Comparison of ENCODE assay signal across 8 mouse cellular contexts in genomic region chr16:23100099-23100575, GRCm38 (mm10). TPM values are rescaled to one million over a fixed set of nuclear protein-coding genes. Genes with fewer than 3 reads are reported as not detected.
A peak's percentile ranks its signal among the peaks of the same experiment; 100 is the strongest.
DNase-seq lines count a peak whose midpoint lies in the region; ATAC-seq and TF ChIP-seq lines count a peak whose summit lies in the region.

No protein-coding gene starts in this region.

- ATAC-seq in embryonic facial prominence, embryonic 14.5 days (ENCODE audit: low read depth), result peak; percentile 71; the same call in 1 of the 2 replicates
- peak; percentile 80 for ATAC-seq in intestine, embryonic 14.5 days (replicated peaks; ENCODE audit: low FRiP score, low TSS enrichment, low read depth)

- no peaks in the 10 kb centered on the region for H3K36me3 ChIP-seq in embryonic facial prominence, embryonic 14.5 days (ENCODE audit: control insufficient read depth, insufficient read depth, low read length)
- no peaks in the 10 kb centered on the region for H3K36me3 ChIP-seq in intestine, embryonic 14.5 days (ENCODE audit: control insufficient read depth, insufficient read depth, low read length)

- no peak for DNase-seq in lung, adult 2 months
- DNase-seq in lung, adult 18-20 months, result no peak
- DNase-seq in embryonic facial prominence, embryonic 14.5 days (ENCODE audit: low spot score), result peak; percentile 36
- peak; percentile 82 for DNase-seq in intestine, embryonic 14.5 days (ENCODE audit: low spot score)
- DNase-seq in lung, postnatal 14 days, result peak; percentile 17
- peak; percentile 74 for DNase-seq in testis, postnatal 10 days (ENCODE audit: low spot score)
- no peak for DNase-seq in right cerebral cortex, postnatal 25 days
- no peak for DNase-seq in left cerebral cortex, postnatal 25 days (ENCODE audit: low spot score in 2 of 2)

- WGBS in lung, adult 2 months, result 11% methylated on average over 9 of the region's 9 CpGs
- under 1% methylated on average over 8 of the region's 9 CpGs for WGBS in embryonic facial prominence, embryonic 14.5 days
- WGBS in intestine, embryonic 14.5 days, result 2% methylated on average over 9 of the region's 9 CpGs

- intact Hi-C loops in left cerebral cortex, postnatal 25 days (cut with DNase I), result no loop called here

- peaks cover 11% of the 10 kb centered on the region for H3K27me3 ChIP-seq in embryonic facial prominence, embryonic 14.5 days (replicated peaks; ENCODE audit: control insufficient read depth, insufficient read depth, low read length)
- H3K27me3 ChIP-seq in intestine, embryonic 14.5 days (replicated peaks; ENCODE audit: control insufficient read depth, insufficient read depth, low read length), result no peaks in the 10 kb centered on the region

- H3K4me3 ChIP-seq in lung, adult 2 months (replicated peaks; ENCODE audit: extremely low read depth, low read depth, low read length), result peak overlapping the region; percentile 19
- peak overlapping the region; percentile 33 for H3K4me3 ChIP-seq in embryonic facial prominence, embryonic 14.5 days (ENCODE audit: low read depth, low read length)
- H3K4me3 ChIP-seq in intestine, embryonic 14.5 days (ENCODE audit: low read depth, low read length), result peak overlapping the region; percentile 36

- H3K27ac ChIP-seq in embryonic facial prominence, embryonic 14.5 days (replicated peaks; ENCODE audit: low read depth, low read length), result no peak overlapping the region
- H3K27ac ChIP-seq in intestine, embryonic 14.5 days (ENCODE audit: low read depth), result peak overlapping the region; percentile 47; the same call in 1 of the 2 replicates

- TF ChIP-seq CTCF in lung, adult 2 months (IDR thresholded peaks at IDR 0.05; ENCODE audit: insufficient read depth, low read length), result no peak

- TF ChIP-seq POLR2A in lung, adult 2 months (IDR thresholded peaks at IDR 0.05; ENCODE audit: borderline replicate concordance, extremely low read depth, low read depth, low read length), result no peak

- H3K9ac ChIP-seq in embryonic facial prominence, embryonic 14.5 days (ENCODE audit: low read depth, low read length), result peak overlapping the region; percentile 44
- H3K9ac ChIP-seq in intestine, embryonic 14.5 days (ENCODE audit: low read length), result peak overlapping the region; percentile 52

- peak overlapping the region; percentile 54 for H3K4me2 ChIP-seq in embryonic facial prominence, embryonic 14.5 days (ENCODE audit: low read depth, low read length)
- peak overlapping the region; percentile 71 for H3K4me2 ChIP-seq in intestine, embryonic 14.5 days (ENCODE audit: low read length)

- H3K4me1 ChIP-seq in lung, adult 2 months (ENCODE audit: control insufficient read depth, insufficient read depth, low read length), result peaks cover 8% of the 10 kb centered on the region
- H3K4me1 ChIP-seq in embryonic facial prominence, embryonic 14.5 days (ENCODE audit: control insufficient read depth, insufficient read depth, low read length), result no peaks in the 10 kb centered on the region
- peaks cover 8% of the 10 kb centered on the region for H3K4me1 ChIP-seq in intestine, embryonic 14.5 days (replicated peaks; ENCODE audit: control insufficient read depth, insufficient read depth, low read length)

- H3K9me3 ChIP-seq in embryonic facial prominence, embryonic 14.5 days (ENCODE audit: control insufficient read depth, low read length), result no peaks in the 10 kb centered on the region
- no peaks in the 10 kb centered on the region for H3K9me3 ChIP-seq in intestine, embryonic 14.5 days (ENCODE audit: control insufficient read depth, low read length)

RNA-seq across cellular contexts. Expression of gene Eif4a2, which starts 7.1 kb away (rescaled TPM):
- 71.3 and 141 TPM in 2 replicates for polyA plus RNA-seq in lung, adult 2 months (2012; rRNA removed)
- 249 and 268 TPM in 2 replicates for polyA plus RNA-seq in embryonic facial prominence, embryonic 14.5 days (2014; fragmentation: Nextera tagmentation; extraction: Ambion mirVana)
- polyA plus RNA-seq in intestine, embryonic 14.5 days (2014; fragmentation: Nextera tagmentation; extraction: Ambion mirVana), result 218 and 243 TPM in 2 replicates
- 100 to 1,000 TPM; 884 to 895 TPM for total RNA-seq in left cerebral cortex, postnatal 25 days (2021)

RNA-seq across cellular contexts. Expression of gene Rfc4, which starts 27.4 kb away (rescaled TPM):
- 0.15 and 0.57 TPM in 2 replicates for polyA plus RNA-seq in lung, adult 2 months (2012; rRNA removed)
- 89.8 and 97.4 TPM in 2 replicates for polyA plus RNA-seq in embryonic facial prominence, embryonic 14.5 days (2014; fragmentation: Nextera tagmentation; extraction: Ambion mirVana)
- polyA plus RNA-seq in intestine, embryonic 14.5 days (2014; fragmentation: Nextera tagmentation; extraction: Ambion mirVana), result 126 and 136 TPM in 2 replicates
- total RNA-seq in left cerebral cortex, postnatal 25 days (2021), result 1 to 10 TPM; 3.6 to 4.4 TPM

RNA-seq across cellular contexts. Expression of gene Kng1, which starts 42.5 kb away (rescaled TPM):
- 0.12 and 0.14 TPM in 2 replicates for polyA plus RNA-seq in lung, adult 2 months (2012; rRNA removed)
- polyA plus RNA-seq in embryonic facial prominence, embryonic 14.5 days (2014; fragmentation: Nextera tagmentation; extraction: Ambion mirVana), result 0.17 TPM in 1 of 2 replicates, not detected in the other
- polyA plus RNA-seq in intestine, embryonic 14.5 days (2014; fragmentation: Nextera tagmentation; extraction: Ambion mirVana), result not detected in 2 replicates
- total RNA-seq in left cerebral cortex, postnatal 25 days (2021), result not detected

RNA-seq across cellular contexts. Expression of gene Adipoq, which starts 46.2 kb away (rescaled TPM):
- polyA plus RNA-seq in lung, adult 2 months (2012; rRNA removed), result 19.3 and 57.0 TPM in 2 replicates
- polyA plus RNA-seq in embryonic facial prominence, embryonic 14.5 days (2014; fragmentation: Nextera tagmentation; extraction: Ambion mirVana), result 5.9 and 18.4 TPM in 2 replicates
- not detected in 2 replicates for polyA plus RNA-seq in intestine, embryonic 14.5 days (2014; fragmentation: Nextera tagmentation; extraction: Ambion mirVana)
- total RNA-seq in left cerebral cortex, postnatal 25 days (2021), result not detected

Comparison
In these comparisons a context has a peak if more than half of its experiments do, and no peak if none do; other contexts are left out.
1. DNase-seq: peak in embryonic facial prominence, embryonic 14.5 days (single experiment), intestine, embryonic 14.5 days (single experiment), lung, postnatal 14 days (single experiment) and testis, postnatal 10 days (single experiment); none in lung, adult 2 months (single experiment), lung, adult 18-20 months (0 of 2), right cerebral cortex, postnatal 25 days (single experiment) and left cerebral cortex, postnatal 25 days (0 of 2).
2. RNA of gene Rfc4, which starts 27.4 kb away (polyA plus RNA-seq): 126 to 136 TPM in intestine, embryonic 14.5 days and 89.8 to 97.4 TPM in embryonic facial prominence, embryonic 14.5 days; 0.15 to 0.57 TPM in lung, adult 2 months; every median in the first group is over 10 times any median in the second.
3. Peak in every context shown above with its lines, with median percentiles within 50 percentile points of each other: H3K4me3 ChIP-seq.